Mouse (Mus musculus): ENCODE results near the gene Cdip1. TPM values are rescaled to one million over a fixed set of nuclear protein-coding genes. Genes with fewer than 3 reads are reported as not detected.

Gene Cdip1
- polyA plus RNA-seq (2012; rRNA removed): 99.1 and 101 TPM in 2 replicates

GRCm38 (mm10) chr16:4789810-4790559 lies at the start of gene Cdip1:
TSS of gene Cdip1 (minus strand) at chr16:4790292.

GRCm38 (mm10) chr16:4835191-4835590 lies 45.1 kb upstream of the Cdip1 start, which contains the start of gene 4930562C15Rik:
TSS of gene 4930562C15Rik (plus strand) at chr16:4835416.

GRCm38 (mm10) chr16:4725780-4726527 lies 64.1 kb downstream of the Cdip1 start, which contains the start of gene Hmox2:
TSS of gene Hmox2 (plus strand) at chr16:4726361.

GRCm38 (mm10) chr16:4718753-4719518 lies 71.2 kb downstream of the Cdip1 start, which contains the start of gene Nmral1:
TSS of gene Nmral1 (minus strand) at chr16:4719356.

Other genes starting within 250 kb of the Cdip1 start
- 28.7 and 32.2 TPM in 2 replicates for gene Srl, start 248.5 kb downstream of the Cdip1 start, polyA plus RNA-seq (2012; rRNA removed)
- gene Tfap4, start 230.4 kb downstream of the Cdip1 start, polyA plus RNA-seq (2012; rRNA removed): 10.4 and 14.4 TPM in 2 replicates
- 26.6 and 28.7 TPM in 2 replicates for gene Glis2, start 195.6 kb downstream of the Cdip1 start, polyA plus RNA-seq (2012; rRNA removed)
- gene Pam16, start 165.3 kb downstream of the Cdip1 start, polyA plus RNA-seq (2012; rRNA removed): 142 and 153 TPM in 2 replicates
- 4.6 and 7.2 TPM in 2 replicates for gene Vasn, start 150.4 kb downstream of the Cdip1 start, polyA plus RNA-seq (2012; rRNA removed)
- gene Dnaja3, start 150.3 kb downstream of the Cdip1 start, polyA plus RNA-seq (2012; rRNA removed): 30.2 and 30.7 TPM in 2 replicates
- gene Coro7, start 110.5 kb downstream of the Cdip1 start, polyA plus RNA-seq (2012; rRNA removed): 74.9 and 85.8 TPM in 2 replicates
- 63.9 and 70.2 TPM in 2 replicates for gene Nmral1, start 70.9 kb downstream of the Cdip1 start, polyA plus RNA-seq (2012; rRNA removed)
- 69.5 and 71.9 TPM in 2 replicates for gene Hmox2, start 63.9 kb downstream of the Cdip1 start, polyA plus RNA-seq (2012; rRNA removed)
- gene 4930562C15Rik, start 45.1 kb upstream of the Cdip1 start, polyA plus RNA-seq (2012; rRNA removed): not detected in 2 replicates
- 26.7 and 30.4 TPM in 2 replicates for gene Ubald1, start 90.0 kb upstream of the Cdip1 start, polyA plus RNA-seq (2012; rRNA removed)
- gene Mgrn1, start 96.0 kb upstream of the Cdip1 start, polyA plus RNA-seq (2012; rRNA removed): 146 and 156 TPM in 2 replicates
- gene Nudt16l1, start 148.5 kb upstream of the Cdip1 start, polyA plus RNA-seq (2012; rRNA removed): 99.3 and 110 TPM in 2 replicates
- gene Anks3, start 173.9 kb upstream of the Cdip1 start, polyA plus RNA-seq (2012; rRNA removed): 114 and 124 TPM in 2 replicates
- 0.04 TPM in 1 of 2 replicates, not detected in the other for gene Sept12, start 207.6 kb upstream of the Cdip1 start, polyA plus RNA-seq (2012; rRNA removed)
- 0.80 and 0.92 TPM in 2 replicates for gene Smim22, start 217.0 kb upstream of the Cdip1 start, polyA plus RNA-seq (2012; rRNA removed)
- gene Rogdi, start 223.3 kb upstream of the Cdip1 start, polyA plus RNA-seq (2012; rRNA removed): 109 and 119 TPM in 2 replicates